Mouse (Mus musculus) midbrain, embryonic 11.5 days (tissue): ENCODE measurements around the gene Svs1. TPM values are rescaled to one million over a fixed set of nuclear protein-coding genes. Genes with fewer than 3 reads are reported as not detected.

Source experiments
- ATAC-seq: fragments of 200-750 bp; cut with Nextera tagmentation; 2 replicates; pipeline ENCODE4 v1.8.0; 2017; ENCODE audit warnings: moderate TSS enrichment, moderate library complexity; ENCODE audit not compliant: low FRiP score
- DNase-seq: peaks from one replicate; pipeline ENCODE4 v3.0.0; 2015; ENCODE audit warnings: low spot score; ENCODE audit errors: missing footprints
- H3K27ac ChIP-seq: fragments of 300-500 bp; sonication (generic); 2 replicates; pipeline ENCODE4 v1.5.1; 2014; ENCODE audit warnings: low read depth, low read length
- H3K27me3 ChIP-seq: fragments of 300-500 bp; sonication (generic); 2 replicates; pipeline ENCODE4 v1.6.1; 2014; ENCODE audit warnings: mild to moderate bottlenecking, low read length, moderate library complexity, mixed read lengths; ENCODE audit not compliant: control insufficient read depth, insufficient read depth
- H3K36me3 ChIP-seq: fragments of 300-500 bp; sonication (generic); 2 replicates; pipeline ENCODE4 v1.6.1; 2014; ENCODE audit warnings: mild to moderate bottlenecking, low read length, moderate library complexity, mixed read lengths; ENCODE audit not compliant: control insufficient read depth, insufficient read depth
- H3K4me1 ChIP-seq: fragments of 300-500 bp; sonication (generic); 2 replicates; pipeline ENCODE4 v1.6.1; 2014; ENCODE audit warnings: low read length; ENCODE audit not compliant: control insufficient read depth, insufficient read depth
- H3K4me2 ChIP-seq: fragments of 300-500 bp; sonication (generic); 2 replicates; pipeline ENCODE4 v1.6.1; 2014; ENCODE audit warnings: mild to moderate bottlenecking, moderate library complexity
- H3K4me3 ChIP-seq: fragments of 300-500 bp; sonication (generic); 2 replicates; pipeline ENCODE4 v1.5.1; 2014; ENCODE audit warnings: low read depth, low read length
- H3K9ac ChIP-seq: fragments of 300-500 bp; sonication (generic); 2 replicates; pipeline ENCODE4 v1.6.1; 2014; ENCODE audit warnings: low read length
- H3K9me3 ChIP-seq: fragments of 300-500 bp; sonication (generic); 2 replicates; pipeline ENCODE4 v1.6.1; 2016; ENCODE audit warnings: low read length; ENCODE audit not compliant: control insufficient read depth
- WGBS: fragments of 180-500 bp; shearing (Covaris S2); extraction: QIAGEN DNeasy Blood & Tissue Kit; methylation state at CpG from one replicate; pipeline ENCODE4 v1.1.7; 2014; 5-methylcytosine and 5-hydroxymethylcytosine counted together
- polyA plus RNA-seq: library from polyadenylated mRNA; unstranded; fragments of >200 nt; fragmentation: Nextera tagmentation; extraction: Ambion mirVana; gene quantifications from 2 replicates; pipeline ENCODE4 v1.2.1, GENCODE M21; 2014

Svs1 gene
- polyA plus RNA-seq, 1 experiment from 2014 or later, result not detected

DNA sequence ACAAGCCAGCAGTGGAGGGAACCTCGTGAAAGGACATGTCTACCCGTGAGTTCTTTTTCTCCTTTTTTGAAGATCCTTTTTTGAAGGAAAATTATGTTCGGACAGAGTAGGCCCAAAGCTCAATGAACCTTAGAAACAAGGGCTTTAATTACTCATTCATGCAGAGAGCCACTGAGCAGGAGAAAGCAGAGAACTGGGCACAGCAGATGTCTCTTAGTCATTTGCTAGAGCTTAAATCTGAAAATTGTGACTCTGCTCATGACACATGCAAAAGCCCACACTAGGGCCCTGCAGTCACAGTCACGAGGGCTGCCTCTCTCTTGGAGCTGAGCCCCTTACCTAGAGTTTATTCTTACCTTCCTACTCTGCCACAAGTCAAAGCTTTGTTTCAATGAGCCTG lies 46.1 kb downstream of the Svs1 start:
- no peak for ATAC-seq
- H3K9ac ChIP-seq, result no peak overlapping the region
- no peak for DNase-seq
- no peak overlapping the region for H3K4me3 ChIP-seq
- H3K27me3 ChIP-seq, result no peaks in the 10 kb centered on the region; the same call in 1 of the 2 replicates
- no peak overlapping the region for H3K4me2 ChIP-seq
- no peaks in the 10 kb centered on the region for H3K9me3 ChIP-seq
- no peak overlapping the region for H3K27ac ChIP-seq
- no peaks in the 10 kb centered on the region for H3K36me3 ChIP-seq
- no peaks in the 10 kb centered on the region for H3K4me1 ChIP-seq
- 80% methylated on average over 4 of the region's 4 CpGs for WGBS

DNA sequence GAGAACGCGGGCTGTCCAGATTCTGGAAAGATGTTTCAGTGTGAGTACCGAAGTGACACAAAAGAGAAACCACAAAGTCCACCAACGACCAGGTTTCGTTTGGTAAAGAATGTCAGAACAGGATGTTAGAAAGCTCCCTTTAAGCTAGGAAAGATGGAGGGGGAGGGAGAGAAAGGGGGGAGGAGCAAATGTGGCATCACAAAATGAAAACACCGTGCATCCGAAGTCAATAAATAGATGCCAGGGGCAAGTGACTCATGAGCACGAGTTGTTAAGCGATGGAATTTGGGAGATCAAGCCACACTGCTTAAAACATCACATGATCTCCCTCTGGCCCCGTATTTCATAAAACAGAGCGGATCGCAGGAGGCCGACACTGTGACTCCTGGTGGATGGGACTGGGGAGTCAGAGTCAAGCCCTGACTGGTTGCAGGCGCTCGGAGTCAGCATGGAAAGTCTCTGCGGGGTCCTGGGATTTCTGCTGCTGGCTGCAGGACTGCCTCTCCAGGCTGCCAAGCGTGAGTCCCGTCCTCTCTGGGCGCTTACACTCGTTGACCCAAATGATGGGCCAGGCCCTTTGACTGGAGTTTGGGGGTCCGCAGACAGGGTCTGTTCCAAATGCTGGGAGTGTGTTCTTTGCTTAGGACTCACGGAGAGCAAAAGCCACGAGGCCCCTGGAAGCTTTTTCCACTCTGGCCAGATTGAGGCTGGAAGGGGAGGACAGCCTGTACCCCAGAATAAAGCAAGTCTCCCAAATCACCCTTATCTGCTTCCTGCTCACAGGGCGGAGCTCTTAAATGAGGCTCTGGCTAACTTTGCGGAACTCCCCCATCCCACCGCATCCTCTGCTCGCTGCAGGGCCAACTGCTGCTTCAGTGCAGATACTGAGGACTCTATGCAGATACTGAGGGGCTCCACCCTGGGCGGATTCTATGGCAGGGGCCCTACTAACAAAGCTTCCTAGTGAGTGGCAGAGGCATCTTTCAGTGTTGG lies 49.9 kb downstream of the Svs1 start, which contains the start of gene Gpnmb:
Gene Gpnmb (plus strand): TSS at position 272 of the 993 bp plus-strand sequence.
- 47% methylated on average over 28 of the region's 28 CpGs for WGBS
- H3K9ac ChIP-seq, result no peak within 1 kb of the TSS

DNA sequence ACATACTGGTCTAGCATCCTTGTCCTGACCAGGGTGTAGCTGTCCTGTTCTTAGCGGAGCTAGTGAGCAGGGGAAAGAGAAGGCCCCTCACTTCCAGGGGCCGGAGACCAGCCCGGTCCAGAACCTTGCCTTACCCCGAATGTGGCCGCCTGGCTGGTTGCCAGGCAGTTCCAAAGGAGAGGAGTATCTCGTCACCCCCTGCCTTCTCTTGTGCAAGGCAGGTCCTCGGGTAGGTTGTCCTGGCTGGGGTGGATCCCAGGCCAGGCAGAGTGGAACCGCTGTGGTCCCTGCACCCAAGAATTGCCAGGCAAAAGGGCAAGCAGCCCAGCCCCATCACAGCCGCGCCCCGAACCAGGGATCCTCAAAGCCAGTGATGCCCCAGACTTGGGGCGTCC lies 50.6 kb downstream of the Svs1 start:
- DNase-seq (no peak), ATAC-seq (no peak)
- Histone ChIP-seq H3K4me3 (no peak overlapping the region), H3K9me3 (no peaks in the 10 kb centered on the region), H3K9ac (no peak overlapping the region), H3K27me3 (no peaks in the 10 kb centered on the region; the same call in 1 of the 2 replicates), H3K4me2 (no peak overlapping the region), H3K27ac (no peak overlapping the region), H3K36me3 (no peaks in the 10 kb centered on the region), H3K4me1 (no peaks in the 10 kb centered on the region)
- 68% methylated on average over 12 of the region's 12 CpGs for WGBS

More for the DNA sequence above, 49.9 kb downstream of the Svs1 start, which contains the start of gene Gpnmb:
- Histone ChIP-seq H3K9me3 (no peaks in the 10 kb centered on the region), H3K27ac (no peak within 1 kb of the TSS), H3K4me1 (no peaks in the 10 kb centered on the region), H3K36me3 (no peaks in the 10 kb centered on the region), H3K4me2 (no peak within 1 kb of the TSS; the same call in 1 of the 2 replicates), H3K27me3 (no peaks in the 10 kb centered on the region; the same call in 1 of the 2 replicates), H3K4me3 (no peak within 1 kb of the TSS)
- ATAC-seq (no peak), DNase-seq (no peak)

- ATAC-seq (0 out of 2 replicates have a peak, but pooled peaks have one; percentile 46), DNase-seq (peak; percentile 92)
- peak overlapping the region; percentile 57 for H3K9ac ChIP-seq
- H3K27me3 ChIP-seq, result no peaks in the 10 kb centered on the region; the same call in 1 of the 2 replicates
- no peak overlapping the region for H3K27ac ChIP-seq
- no peaks in the 10 kb centered on the region for H3K4me1 ChIP-seq
- WGBS, result 14% methylated on average over 18 of the region's 18 CpGs
- H3K4me3 ChIP-seq, result peak overlapping the region; percentile 22; the same call in 1 of the 2 replicates
- H3K36me3 ChIP-seq, result no peaks in the 10 kb centered on the region
- H3K4me2 ChIP-seq, result peak overlapping the region; percentile 42
- H3K9me3 ChIP-seq, result no peaks in the 10 kb centered on the region
Observed at GRCm38 (mm10) chr6:49039470-49040180, 53.0 kb downstream of the Svs1 start.

Other genes starting within 250 kb of the Svs1 start
- gene Gimap1, start 247.8 kb upstream of the Svs1 start, polyA plus RNA-seq, result 4.7 TPM in 2 replicates
- gene Gimap5, start 240.7 kb upstream of the Svs1 start, polyA plus RNA-seq, result 0.62 and 0.83 TPM in 2 replicates
- gene Gimap3, start 216.0 kb upstream of the Svs1 start, polyA plus RNA-seq, result not detected in 2 replicates
- 18.9 and 19.6 TPM in 2 replicates for gene Tmem176a, start 145.9 kb upstream of the Svs1 start, polyA plus RNA-seq
- gene Tmem176b, start 145.4 kb upstream of the Svs1 start, polyA plus RNA-seq, result 54.8 and 58.8 TPM in 2 replicates
- 0.10 TPM in 1 of 2 replicates, not detected in the other for gene Aoc1, start 114.0 kb upstream of the Svs1 start, polyA plus RNA-seq
- not detected in 2 replicates for gene 1600015I10Rik, start 57.0 kb upstream of the Svs1 start, polyA plus RNA-seq
- gene Doxl2, start 11.9 kb upstream of the Svs1 start, polyA plus RNA-seq, result not detected in 2 replicates
- 0.74 and 0.94 TPM in 2 replicates for gene Gpnmb, start 49.7 kb downstream of the Svs1 start, polyA plus RNA-seq
- 59.3 and 63.0 TPM in 2 replicates for gene Malsu1, start 86.9 kb downstream of the Svs1 start, polyA plus RNA-seq
- 145 and 155 TPM in 2 replicates for gene Igf2bp3, start 228.1 kb downstream of the Svs1 start, polyA plus RNA-seq